Mouse (Mus musculus) megakaryocyte, embryonic 14.5 days (primary cell): Measurements from ENCODE around the gene Rspo4. TPM values are rescaled to one million over a fixed set of nuclear protein-coding genes. Genes with fewer than 3 reads are reported as not detected.

Experiments used
- H3K27me3 ChIP-seq: replicated peaks from 2 replicates; pipeline ENCODE3; 2012; ENCODE audit warnings: inconsistent platforms
- H3K36me3 ChIP-seq: replicated peaks from 2 replicates; pipeline ENCODE3; 2012; ENCODE audit warnings: low read length, inconsistent platforms, mixed read lengths
- H3K4me1 ChIP-seq: 2 replicates; pipeline ENCODE4 v1.6.1; 2012; ENCODE audit warnings: inconsistent platforms
- H3K4me3 ChIP-seq: replicated peaks from 2 replicates; pipeline ENCODE3; 2012; ENCODE audit warnings: moderate library complexity, mild to moderate bottlenecking, inconsistent platforms
- H3K9me3 ChIP-seq: 2 replicates; pipeline ENCODE4 v1.6.1; 2012; ENCODE audit warnings: inconsistent platforms
- FLI1 ChIP-seq: IDR thresholded peaks from 2 replicates; pipeline ENCODE4 v1.6.1; 2012; ENCODE audit warnings: low read length, inconsistent platforms, mixed read lengths
- GATA1 ChIP-seq: IDR thresholded peaks from 3 replicates; pipeline ENCODE4 v1.6.1; 2012; ENCODE audit warnings: mixed read lengths, low read length, inconsistent platforms, borderline replicate concordance
- polyA plus RNA-seq: library from polyadenylated mRNA; stranded (reverse); fragments of >175 nt; gene quantifications from 2 replicates; pipeline ENCODE4 v1.2.3, GENCODE M21; 2012; ENCODE audit warnings: low replicate concordance; ENCODE audit not compliant: insufficient read depth

Gene Rspo4
- polyA plus RNA-seq, 1 experiment, result not detected

- Histone ChIP-seq H3K4me3 (no peak overlapping the region), H3K4me1 (no peaks in the 10 kb centered on the region), H3K27me3 (peaks cover 46% of the 10 kb centered on the region), H3K36me3 (no peaks in the 10 kb centered on the region), H3K9me3 (no peaks in the 10 kb centered on the region)
- no peak for TF ChIP-seq FLI1
- no peak for TF ChIP-seq GATA1
Measured at GRCm38 (mm10) chr2:151891031-151891430, 48.3 kb downstream of the Rspo4 start.

GRCm38 (mm10) chr2:151893122-151893774 is 50.5 kb downstream of the Rspo4 start:
- H3K36me3 ChIP-seq, result no peaks in the 10 kb centered on the region
- no peak overlapping the region for H3K4me3 ChIP-seq
- H3K27me3 ChIP-seq, result peaks cover 43% of the 10 kb centered on the region
- no peaks in the 10 kb centered on the region for H3K4me1 ChIP-seq
- peaks cover 5% of the 10 kb centered on the region; the same call in 1 of the 2 replicates for H3K9me3 ChIP-seq
- no peak for TF ChIP-seq GATA1
- TF ChIP-seq FLI1, result no peak

GRCm38 (mm10) chr2:151894209-151894980 is 51.7 kb downstream of the Rspo4 start:
- no peak overlapping the region for H3K4me3 ChIP-seq
- peaks cover 5% of the 10 kb centered on the region; the same call in 1 of the 2 replicates for H3K9me3 ChIP-seq
- TF ChIP-seq GATA1 (no peak), FLI1 (no peak)
- H3K4me1 ChIP-seq, result no peaks in the 10 kb centered on the region
- peaks cover 48% of the 10 kb centered on the region for H3K27me3 ChIP-seq
- H3K36me3 ChIP-seq, result no peaks in the 10 kb centered on the region

GRCm38 (mm10) chr2:151895911-151896310 is 53.2 kb downstream of the Rspo4 start:
- H3K27me3 ChIP-seq, result peaks cover 49% of the 10 kb centered on the region
- no peak overlapping the region for H3K4me3 ChIP-seq
- no peaks in the 10 kb centered on the region for H3K4me1 ChIP-seq
- no peaks in the 10 kb centered on the region for H3K36me3 ChIP-seq
- no peak for TF ChIP-seq GATA1
- H3K9me3 ChIP-seq, result peaks cover 5% of the 10 kb centered on the region; the same call in 1 of the 2 replicates

- H3K9me3 ChIP-seq, result peaks cover 5% of the 10 kb centered on the region; the same call in 1 of the 2 replicates
- H3K4me1 ChIP-seq, result no peaks in the 10 kb centered on the region
- TF ChIP-seq FLI1, result no peak
- no peak for TF ChIP-seq GATA1
- H3K4me3 ChIP-seq, result no peak overlapping the region
- peaks cover 44% of the 10 kb centered on the region for H3K27me3 ChIP-seq
- no peaks in the 10 kb centered on the region for H3K36me3 ChIP-seq
Measured at GRCm38 (mm10) chr2:151898106-151898505, 55.4 kb downstream of the Rspo4 start.

- H3K36me3 ChIP-seq, result no peaks in the 10 kb centered on the region
- TF ChIP-seq FLI1, result no peak
- TF ChIP-seq GATA1, result no peak
- H3K4me1 ChIP-seq, result no peaks in the 10 kb centered on the region
- H3K9me3 ChIP-seq, result peaks cover 5% of the 10 kb centered on the region; the same call in 1 of the 2 replicates
- no peak overlapping the region for H3K4me3 ChIP-seq
- peaks cover 43% of the 10 kb centered on the region for H3K27me3 ChIP-seq
Measured at GRCm38 (mm10) chr2:151900845-151901244, 58.1 kb downstream of the Rspo4 start.

GRCm38 (mm10) chr2:151903267-151903666 is 60.5 kb downstream of the Rspo4 start:
- Histone ChIP-seq H3K9me3 (no peaks in the 10 kb centered on the region), H3K27me3 (peaks cover 49% of the 10 kb centered on the region), H3K36me3 (no peaks in the 10 kb centered on the region), H3K4me3 (no peak overlapping the region), H3K4me1 (no peaks in the 10 kb centered on the region)
- TF ChIP-seq GATA1, result no peak
- TF ChIP-seq FLI1, result no peak

GRCm38 (mm10) chr2:151903933-151904332 is 61.2 kb downstream of the Rspo4 start:
- Histone ChIP-seq H3K27me3 (peaks cover 48% of the 10 kb centered on the region), H3K36me3 (no peaks in the 10 kb centered on the region), H3K4me3 (no peak overlapping the region), H3K9me3 (no peaks in the 10 kb centered on the region), H3K4me1 (no peaks in the 10 kb centered on the region)
- TF ChIP-seq FLI1, result no peak
- TF ChIP-seq GATA1, result no peak

- Histone ChIP-seq H3K27me3 (peaks cover 48% of the 10 kb centered on the region), H3K4me3 (no peak overlapping the region), H3K9me3 (no peaks in the 10 kb centered on the region), H3K36me3 (no peaks in the 10 kb centered on the region), H3K4me1 (no peaks in the 10 kb centered on the region)
- TF ChIP-seq FLI1, result no peak
- TF ChIP-seq GATA1, result no peak
Measured at GRCm38 (mm10) chr2:151904636-151905035, 61.9 kb downstream of the Rspo4 start.

GRCm38 (mm10) chr2:151907020-151907419 is 64.3 kb downstream of the Rspo4 start:
- peaks cover 60% of the 10 kb centered on the region for H3K27me3 ChIP-seq

More at GRCm38 (mm10) chr2:151907020-151907419, 64.3 kb downstream of the Rspo4 start:
- Histone ChIP-seq H3K4me1 (peaks cover 9% of the 10 kb centered on the region), H3K9me3 (no peaks in the 10 kb centered on the region), H3K36me3 (no peaks in the 10 kb centered on the region), H3K4me3 (no peak overlapping the region)
- TF ChIP-seq GATA1 (no peak), FLI1 (no peak)
